Mouse (Mus musculus) liver, embryonic 14.5 days (tissue): Measurements from ENCODE around the gene Prkaa2. TPM values are rescaled to one million over a fixed set of nuclear protein-coding genes. Genes with fewer than 3 reads are reported as not detected.

Experiments
- ATAC-seq: fragments of 200-750 bp; cut with Nextera tagmentation; 2 replicates; pipeline ENCODE4 v1.8.0; 2017; ENCODE audit warnings: moderate number of reproducible peaks, mild to moderate bottlenecking, moderate library complexity; ENCODE audit not compliant: insufficient read depth
- DNase-seq, 3 experiments: peaks; one replicate each; pipeline ENCODE4 v3.0.0-alpha.2; 2012 to 2013; ENCODE audit warnings: low read depth in 3 of 3, low spot score in 3 of 3
- H3K27ac ChIP-seq: fragments of 300-500 bp; sonication (generic); 2 replicates; pipeline ENCODE4 v1.5.1; 2014; ENCODE audit warnings: moderate library complexity, mild to moderate bottlenecking, control low read depth, inconsistent platforms
- H3K27me3 ChIP-seq: fragments of 300-500 bp; sonication (generic); 2 replicates; pipeline ENCODE4 v1.6.1; 2014; ENCODE audit warnings: mild to moderate bottlenecking, low read length, moderate library complexity; ENCODE audit not compliant: control insufficient read depth, insufficient read depth
- H3K36me3 ChIP-seq: fragments of 300-500 bp; sonication (generic); replicated peaks from 2 replicates; pipeline ENCODE4 v1.6.1; 2014; ENCODE audit warnings: low read depth; ENCODE audit not compliant: control insufficient read depth, insufficient read depth
- H3K4me1 ChIP-seq, 2 experiments: fragments of 200-500 bp in 1 of 2; fragments of 300-500 bp in 1 of 2; sonication (generic) in 1 of 2; replicated peaks; 2 replicates each; pipeline ENCODE4 v1.6.1; 2012 to 2014; ENCODE audit warnings: antibody characterized with exemption in 1 of 2, inconsistent platforms in 1 of 2, low read length in 1 of 2; ENCODE audit not compliant: control insufficient read depth in 2 of 2, insufficient read depth in 2 of 2
- H3K4me2 ChIP-seq: fragments of 300-500 bp; sonication (generic); 2 replicates; pipeline ENCODE4 v1.6.1; 2014; ENCODE audit warnings: low read depth, mild to moderate bottlenecking, control low read depth, moderate library complexity
- H3K4me3 ChIP-seq, 2 experiments: fragments of 200-500 bp in 1 of 2; fragments of 300-500 bp in 1 of 2; sonication (generic) in 1 of 2; 2 replicates each; pipeline ENCODE4 v1.5.1; 2012 to 2014; ENCODE audit warnings: low read depth in 2 of 2, low read length in 2 of 2, mild to moderate bottlenecking in 2 of 2, control low read depth in 1 of 2, inconsistent platforms in 1 of 2, moderate library complexity in 1 of 2; ENCODE audit not compliant: insufficient read depth in 1 of 2
- H3K9ac ChIP-seq: fragments of 300-500 bp; sonication (generic); replicated peaks from 2 replicates; pipeline ENCODE4 v1.6.1; 2014; ENCODE audit warnings: mild to moderate bottlenecking, control low read depth, moderate library complexity
- H3K9me3 ChIP-seq: fragments of 300-500 bp; sonication (generic); 2 replicates; pipeline ENCODE4 v1.6.1; 2016; ENCODE audit warnings: low read length, mixed read lengths; ENCODE audit not compliant: control insufficient read depth
- CTCF ChIP-seq: IDR thresholded peaks from 2 replicates; pipeline ENCODE4 v1.5.1; 2016; ENCODE audit warnings: antibody characterized with exemption, low read depth, control low read depth
- EP300 ChIP-seq: IDR thresholded peaks from 2 replicates; pipeline ENCODE4 v1.6.1; 2016; ENCODE audit warnings: antibody characterized with exemption, low read depth
- WGBS: fragments of 180-500 bp; shearing (Covaris S2); extraction: QIAGEN DNeasy Blood & Tissue Kit; methylation state at CpG from one replicate; pipeline ENCODE4 v1.1.7; 2014; ENCODE audit not compliant: insufficient replicate concordance; 5-methylcytosine and 5-hydroxymethylcytosine counted together
- polyA plus RNA-seq, 2 experiments: library from polyadenylated mRNA; depleted of rRNA in 1 of 2; stranded (reverse) in 1 of 2; unstranded in 1 of 2; fragments of >200 nt; fragmentation: Nextera tagmentation in 1 of 2; extraction: Ambion mirVana in 1 of 2; gene quantifications; 2 replicates each; pipeline versions ENCODE4 v1.2.1 to v1.2.3; 2012 to 2014

Gene Prkaa2
- polyA plus RNA-seq, 2 experiments, result 0.17 to 0.19 TPM

DNA sequence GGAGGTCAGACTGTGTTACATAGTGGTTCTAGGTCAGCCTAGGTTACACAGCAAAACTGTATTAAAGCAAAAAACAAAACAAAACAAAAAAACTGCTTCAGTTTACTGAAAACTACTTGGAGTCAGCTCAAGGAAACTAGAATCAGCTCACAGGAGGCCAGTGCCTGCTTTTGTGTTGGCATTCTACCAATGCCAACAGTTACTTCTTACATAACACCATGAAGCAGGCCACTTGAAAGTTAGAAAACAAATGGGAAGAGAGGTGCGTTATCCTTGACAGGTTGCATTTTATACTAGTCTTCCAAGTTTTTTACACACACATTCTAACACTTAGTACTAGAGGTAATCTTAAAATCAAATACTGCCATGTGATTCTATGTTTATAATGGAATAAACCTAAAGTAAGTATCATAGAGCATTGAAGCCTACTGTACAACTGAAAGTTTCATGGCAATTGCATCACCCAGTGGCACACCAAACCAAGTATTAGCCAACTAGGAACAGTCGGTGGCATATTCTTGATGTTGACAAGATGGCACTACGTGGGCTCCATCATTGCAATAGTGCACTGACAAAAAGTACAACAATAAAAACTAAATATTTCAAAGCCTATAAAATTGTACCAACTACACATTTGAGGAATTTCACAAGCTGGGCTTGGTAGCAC is 37.8 kb downstream of the Prkaa2 start:
- H3K4me1 ChIP-seq, result no peaks in the 10 kb centered on the region
- no peak for DNase-seq

DNA sequence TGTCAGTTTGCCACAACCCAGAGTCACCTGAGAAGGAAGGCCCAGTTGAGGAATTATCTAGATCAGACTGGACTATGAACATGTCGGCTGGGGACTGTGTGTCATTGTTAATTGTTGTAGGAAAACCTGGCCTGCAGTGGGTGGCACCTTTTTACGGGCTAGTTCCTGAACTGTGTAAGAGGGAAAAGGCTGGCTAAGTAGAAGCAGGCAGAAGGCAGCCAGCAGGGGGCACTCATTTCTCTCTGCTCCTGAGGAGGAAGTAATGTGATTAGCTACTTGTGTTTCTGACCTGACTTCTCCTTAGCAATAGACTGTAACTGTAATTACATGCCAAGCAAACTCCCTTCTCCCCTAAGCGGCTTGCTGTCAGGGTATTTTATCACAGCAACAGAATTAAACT is 38.7 kb downstream of the Prkaa2 start:
- TF ChIP-seq EP300 (no peak), CTCF (peak; percentile 58)
- Histone ChIP-seq H3K4me2 (no peak overlapping the region), H3K36me3 (no peaks in the 10 kb centered on the region), H3K9ac (no peak overlapping the region), H3K27ac (no peak overlapping the region), H3K4me3 (no peak overlapping the region), H3K9me3 (no peaks in the 10 kb centered on the region), H3K4me1 (no peaks in the 10 kb centered on the region), H3K27me3 (no peaks in the 10 kb centered on the region)
- 16% methylated on average over 3 of the region's 3 CpGs for WGBS
- DNase-seq (peak in 1 of 3 experiments; percentile 10), ATAC-seq (no peak)

More for the DNA sequence above, 37.8 kb downstream of the Prkaa2 start:
- WGBS, result 67% methylated on average over 3 of the region's 3 CpGs
- H3K36me3 ChIP-seq, result no peaks in the 10 kb centered on the region
- H3K9ac ChIP-seq, result no peak overlapping the region
- TF ChIP-seq CTCF (no peak), EP300 (no peak)
- no peak overlapping the region for H3K4me3 ChIP-seq
- H3K27ac ChIP-seq, result no peak overlapping the region
- no peak for ATAC-seq
- no peaks in the 10 kb centered on the region for H3K9me3 ChIP-seq
- no peak overlapping the region for H3K4me2 ChIP-seq
- no peaks in the 10 kb centered on the region for H3K27me3 ChIP-seq

DNA sequence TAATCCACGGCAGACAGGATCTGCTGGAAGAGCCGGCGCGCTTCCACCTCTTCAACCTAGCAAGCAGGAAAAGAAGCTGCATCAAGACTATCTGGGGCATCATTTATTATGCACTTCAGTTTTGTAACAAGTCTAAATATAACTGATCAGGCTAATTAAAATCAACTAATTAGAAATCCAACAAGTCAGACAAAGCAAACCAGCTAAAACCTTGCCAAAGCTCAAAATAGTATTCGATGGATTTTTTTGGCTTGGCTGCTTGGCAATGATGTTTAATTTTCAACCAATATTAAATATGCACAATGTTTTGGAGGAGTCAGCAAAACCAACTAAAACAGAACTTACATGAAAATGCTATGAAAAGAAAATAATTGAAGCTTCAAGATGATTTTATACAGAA is 58.4 kb downstream of the Prkaa2 start:
- Histone ChIP-seq H3K36me3 (no peaks in the 10 kb centered on the region), H3K4me2 (no peak overlapping the region), H3K27me3 (no peaks in the 10 kb centered on the region), H3K4me3 (no peak overlapping the region), H3K27ac (no peak overlapping the region), H3K9me3 (no peaks in the 10 kb centered on the region), H3K9ac (no peak overlapping the region), H3K4me1 (no peaks in the 10 kb centered on the region)
- WGBS, result 86% methylated on average over 5 of the region's 5 CpGs
- DNase-seq (no peak), ATAC-seq (no peak)
- TF ChIP-seq EP300 (no peak), CTCF (no peak)

DNA sequence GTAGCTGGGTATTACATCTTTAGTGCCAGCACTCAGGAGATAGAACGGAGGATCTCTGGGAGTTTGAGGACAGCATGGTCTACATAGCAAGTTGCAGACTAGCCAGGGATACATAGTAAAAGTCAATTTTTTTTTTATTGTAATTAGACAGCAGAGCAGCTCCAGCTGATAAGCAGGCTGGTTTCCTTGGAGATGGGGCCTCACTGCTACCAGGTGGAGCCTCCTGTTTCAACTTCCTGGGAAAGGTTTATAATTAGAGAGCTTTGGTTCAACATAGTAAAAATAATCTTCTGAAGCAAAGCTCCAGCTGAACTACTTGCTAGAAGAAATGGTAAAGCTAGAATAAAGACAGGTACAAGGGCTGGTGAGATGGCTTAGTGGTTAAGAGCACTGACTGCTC is 59.6 kb downstream of the Prkaa2 start:
- Histone ChIP-seq H3K27me3 (no peaks in the 10 kb centered on the region), H3K36me3 (no peaks in the 10 kb centered on the region), H3K9me3 (no peaks in the 10 kb centered on the region), H3K4me3 (no peak overlapping the region), H3K4me2 (no peak overlapping the region), H3K27ac (no peak overlapping the region), H3K4me1 (no peaks in the 10 kb centered on the region), H3K9ac (no peak overlapping the region)
- ATAC-seq (no peak), DNase-seq (no peak)
- no peak for TF ChIP-seq CTCF
- no peak for TF ChIP-seq EP300
- WGBS, result 68% methylated on average over 1 of the region's 1 CpGs

DNA sequence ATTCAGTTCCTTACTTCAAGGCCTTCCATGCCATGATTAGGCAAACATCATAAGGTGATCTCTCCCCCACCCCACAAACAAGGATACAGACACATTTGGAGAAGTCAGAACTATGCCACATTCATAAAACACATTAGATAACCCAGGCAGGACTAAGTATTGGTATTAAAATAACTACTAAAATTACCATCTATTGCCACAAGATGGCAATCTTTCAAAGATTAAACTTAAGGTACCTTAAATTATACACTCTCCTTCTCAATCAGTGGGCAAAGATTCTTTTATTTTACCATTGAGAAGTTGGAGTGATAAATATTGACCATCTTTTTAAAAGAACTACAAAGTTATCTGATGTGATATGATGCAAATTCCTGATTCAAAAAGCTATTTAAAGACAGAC is 75.4 kb downstream of the Prkaa2 start:
- H3K9me3 ChIP-seq, result no peaks in the 10 kb centered on the region
- ATAC-seq (no peak), DNase-seq (no peak)
- no peaks in the 10 kb centered on the region for H3K27me3 ChIP-seq
- H3K4me1 ChIP-seq, result no peaks in the 10 kb centered on the region
- TF ChIP-seq CTCF, result no peak
- no peak for TF ChIP-seq EP300
- no peak overlapping the region for H3K9ac ChIP-seq
- no peaks in the 10 kb centered on the region for H3K36me3 ChIP-seq
- no peak overlapping the region for H3K4me2 ChIP-seq
- H3K4me3 ChIP-seq, result no peak overlapping the region
- H3K27ac ChIP-seq, result no peak overlapping the region
